Comparison of ENCODE assay signal across 17 mouse cellular contexts in the genomic region with DNA sequence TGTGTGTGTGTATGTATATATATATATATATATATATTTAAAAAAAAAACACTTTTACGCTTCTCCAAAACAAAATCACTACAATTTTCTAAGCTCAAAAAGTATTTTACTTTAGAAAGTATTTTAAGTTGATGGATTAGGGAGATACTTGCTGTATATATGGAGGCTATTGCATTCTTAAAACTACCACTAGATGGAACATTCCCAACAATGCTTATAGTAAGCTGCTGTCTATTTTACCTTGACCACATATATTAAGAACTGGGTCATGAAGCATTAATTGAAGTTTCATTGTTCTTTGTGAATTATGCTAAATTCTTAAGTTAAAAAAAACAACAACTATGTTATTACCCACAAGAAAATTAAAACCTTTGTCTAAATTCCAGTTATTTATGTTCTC. TPM values are rescaled to one million over a fixed set of nuclear protein-coding genes. Genes with fewer than 3 reads are reported as not detected.
DNase-seq lines count a peak whose midpoint lies in the region; ATAC-seq and TF ChIP-seq lines count a peak whose summit lies in the region.
"Had no signal": no experiment of that assay in that cellular context is flagged by ENCODE, and none has a peak within 500 bp of the region (broad histone marks: within the 10 kb centered on the region; RNA-seq: fewer than 3 reads in every experiment).

No protein-coding gene starts in this region.

- no peak overlapping the region for H3K4me3 ChIP-seq in heart, postnatal 0 days (ENCODE audit: low read depth, low read length)
- H3K4me3 ChIP-seq in liver, embryonic 14.5 days (ENCODE audit: insufficient read depth in 1 of 2, low read depth in 2 of 2, low read length in 2 of 2) = no peak overlapping the region
- no peak overlapping the region for H3K4me3 ChIP-seq in liver, embryonic 12.5 days
- H3K4me3 ChIP-seq in CH12.LX (replicated peaks in 1 of 3; ENCODE audit: low read depth in 2 of 3, low read length in 2 of 3, poor library complexity in 1 of 3) = no peak overlapping the region
- H3K4me3 ChIP-seq: embryonic facial prominence, embryonic 12.5 days; kidney, embryonic 15.5 days; limb, embryonic 13.5 days had no signal

- H3K9me3 ChIP-seq in heart, postnatal 0 days (replicated peaks; ENCODE audit: control insufficient read depth, low read length) = no peaks in the 10 kb centered on the region
- H3K9me3 ChIP-seq in liver, embryonic 14.5 days (ENCODE audit: control insufficient read depth, low read length) = no peaks in the 10 kb centered on the region
- no peaks in the 10 kb centered on the region for H3K9me3 ChIP-seq in liver, embryonic 12.5 days (replicated peaks)
- no peaks in the 10 kb centered on the region for H3K9me3 ChIP-seq in CH12.LX (replicated peaks; ENCODE audit: low read length)
- H3K9me3 ChIP-seq: embryonic facial prominence, embryonic 12.5 days; kidney, embryonic 15.5 days; limb, embryonic 13.5 days had no signal

- dilution Hi-C loops in CH12.LX (cut with MboI; ENCODE audit: extremely low pct_ligation_motif_present, extremely low pct_unique_long_range_greater_than_20kb, low sequenced_read_pairs) = no loop called here

- TF ChIP-seq POLR2A in CH12.LX (IDR thresholded peaks at IDR 0.05; ENCODE audit: low read depth, low read length) = no peak
- TF ChIP-seq POLR2A in brain, embryonic 14.5 days (IDR thresholded peaks at IDR 0.05; ENCODE audit: borderline replicate concordance, extremely low read depth, insufficient read depth, insufficient read length, poor library complexity, severe bottlenecking) = no peak

- intact Hi-C loops in heart, postnatal 36 days (cut with DNase I) = no loop called here

- no peak for TF ChIP-seq EP300 in heart, postnatal 0 days (IDR thresholded peaks at IDR 0.05; ENCODE audit: low read depth)
- TF ChIP-seq EP300 in liver, embryonic 14.5 days (IDR thresholded peaks at IDR 0.05; ENCODE audit: low read depth) = no peak
- no peak for TF ChIP-seq EP300 in CH12.LX (IDR thresholded peaks at IDR 0.05; ENCODE audit: low read length)

- DNase-seq in heart, postnatal 0 days (ENCODE audit: low spot score) = peak; percentile 25
- DNase-seq in heart, postnatal 36 days = no peak
- no peak for DNase-seq in liver, embryonic 14.5 days (ENCODE audit: low read depth in 3 of 3, low spot score in 3 of 3)
- no peak for DNase-seq in CH12.LX (ENCODE audit: extremely low read depth)
- peak; percentile 14 for DNase-seq in brain, embryonic 14.5 days (ENCODE audit: low read depth)
- DNase-seq in urinary bladder, postnatal 10 days (ENCODE audit: low spot score) = no peak
- no peak for DNase-seq in left cerebral cortex, adult 9 months (ENCODE audit: low spot score in 2 of 2)
- DNase-seq: adrenal gland, postnatal 25 days; cerebellum, adult 2 months; gastrocnemius, postnatal 14 days; lung, adult 2 months; thymus, postnatal 25 days had no signal

- TF ChIP-seq CTCF in heart, postnatal 0 days (IDR thresholded peaks at IDR 0.05; ENCODE audit: low read depth) = peak; percentile 31
- TF ChIP-seq CTCF in liver, embryonic 14.5 days (IDR thresholded peaks at IDR 0.05; ENCODE audit: low read depth) = peak; percentile 6; the same call in 1 of the 2 replicates
- peak in 1 of 2 experiments; percentile 44; a peak in 2 of 4 replicates for TF ChIP-seq CTCF in CH12.LX (conservative IDR thresholded peaks at IDR 0.05 in 1 of 2, IDR thresholded peaks at IDR 0.05 in 1 of 2; ENCODE audit: low read depth in 2 of 2, low read length in 2 of 2)
- TF ChIP-seq CTCF in brain, embryonic 14.5 days (IDR thresholded peaks at IDR 0.05; ENCODE audit: borderline replicate concordance, extremely low read depth, insufficient read depth, insufficient read length) = no peak

- H3K4me2 ChIP-seq in heart, postnatal 0 days (ENCODE audit: low read depth, low read length) = no peak overlapping the region
- H3K4me2 ChIP-seq in liver, embryonic 14.5 days (ENCODE audit: low read depth) = no peak overlapping the region
- H3K4me2 ChIP-seq in liver, embryonic 12.5 days = no peak overlapping the region
- no peak overlapping the region for H3K4me2 ChIP-seq in CH12.LX (ENCODE audit: insufficient read depth, low read depth, poor library complexity, severe bottlenecking)
- H3K4me2 ChIP-seq: embryonic facial prominence, embryonic 12.5 days; kidney, embryonic 15.5 days; limb, embryonic 13.5 days had no signal

- no peaks in the 10 kb centered on the region for H3K27me3 ChIP-seq in heart, postnatal 0 days (ENCODE audit: control insufficient read depth, insufficient read depth, low read length)
- H3K27me3 ChIP-seq in liver, embryonic 14.5 days (ENCODE audit: control insufficient read depth, insufficient read depth, low read length) = no peaks in the 10 kb centered on the region
- no peaks in the 10 kb centered on the region for H3K27me3 ChIP-seq in liver, embryonic 12.5 days (replicated peaks)
- H3K27me3 ChIP-seq in CH12.LX (replicated peaks) = no peaks in the 10 kb centered on the region
- H3K27me3 ChIP-seq: embryonic facial prominence, embryonic 12.5 days had no signal

- no peaks in the 10 kb centered on the region for H3K36me3 ChIP-seq in heart, postnatal 0 days (replicated peaks; ENCODE audit: control insufficient read depth, insufficient read depth, low read length)
- no peaks in the 10 kb centered on the region for H3K36me3 ChIP-seq in liver, embryonic 14.5 days (replicated peaks; ENCODE audit: control insufficient read depth, insufficient read depth, low read depth)
- peaks cover 4% of the 10 kb centered on the region for H3K36me3 ChIP-seq in liver, embryonic 12.5 days
- peaks cover under 1 to 19% of the 10 kb centered on the region in 2 experiments for H3K36me3 ChIP-seq in CH12.LX (replicated peaks in 1 of 2; ENCODE audit: control insufficient read depth in 1 of 2, insufficient read depth in 1 of 2, low read length in 1 of 2)
- H3K36me3 ChIP-seq: embryonic facial prominence, embryonic 12.5 days; kidney, embryonic 15.5 days had no signal

- no peaks in the 10 kb centered on the region for H3K79me2 ChIP-seq in CH12.LX (replicated peaks; ENCODE audit: control insufficient read depth, extremely low read depth, insufficient read depth, poor library complexity, severe bottlenecking)

- in situ Hi-C loops in CH12.LX (cut with MboI; ENCODE audit: low pct_ligation_motif_present, low pct_unique_long_range_greater_than_20kb, low sequenced_read_pairs) = no loop called here

- ATAC-seq in heart, postnatal 0 days (ENCODE audit: insufficient read depth, low read depth) = no peak
- no peak for ATAC-seq in liver, embryonic 14.5 days (ENCODE audit: insufficient read depth)
- no peak for ATAC-seq in liver, embryonic 12.5 days
- ATAC-seq: hindbrain, embryonic 16.5 days had no signal

- no peak overlapping the region for H3K27ac ChIP-seq in heart, postnatal 0 days (ENCODE audit: low read depth)
- no peak overlapping the region for H3K27ac ChIP-seq in liver, embryonic 14.5 days
- no peak overlapping the region for H3K27ac ChIP-seq in liver, embryonic 12.5 days
- no peak overlapping the region for H3K27ac ChIP-seq in CH12.LX (ENCODE audit: insufficient read depth, low read depth)
- H3K27ac ChIP-seq: embryonic facial prominence, embryonic 12.5 days; kidney, embryonic 15.5 days; limb, embryonic 13.5 days had no signal

- H3K4me1 ChIP-seq in heart, postnatal 0 days (ENCODE audit: control insufficient read depth, insufficient read depth) = no peaks in the 10 kb centered on the region
- H3K4me1 ChIP-seq in liver, embryonic 14.5 days (replicated peaks; ENCODE audit: control insufficient read depth in 2 of 2, insufficient read depth in 2 of 2, low read length in 1 of 2) = no peaks in the 10 kb centered on the region
- no peaks in the 10 kb centered on the region for H3K4me1 ChIP-seq in liver, embryonic 12.5 days
- peaks cover 0 to 9% of the 10 kb centered on the region in 2 experiments; a peak in 2 of 4 replicates for H3K4me1 ChIP-seq in CH12.LX (ENCODE audit: control insufficient read depth in 1 of 2, insufficient read depth in 2 of 2)
- H3K4me1 ChIP-seq: embryonic facial prominence, embryonic 12.5 days; kidney, embryonic 15.5 days; limb, embryonic 13.5 days had no signal

- WGBS in heart, postnatal 0 days = 81% methylated on average over 1 of the region's 1 CpGs
- WGBS in liver, embryonic 14.5 days (ENCODE audit: insufficient replicate concordance) = 75% methylated on average over 1 of the region's 1 CpGs
- 90% methylated on average over 1 of the region's 1 CpGs for WGBS in liver, embryonic 12.5 days (ENCODE audit: insufficient replicate concordance)

- no peak overlapping the region for H3K9ac ChIP-seq in heart, postnatal 0 days (replicated peaks; ENCODE audit: low read depth, low read length)
- H3K9ac ChIP-seq in liver, embryonic 14.5 days (replicated peaks) = no peak overlapping the region
- H3K9ac ChIP-seq in liver, embryonic 12.5 days = no peak overlapping the region
- H3K9ac ChIP-seq in CH12.LX (ENCODE audit: insufficient read depth, low read depth) = no peak overlapping the region
- H3K9ac ChIP-seq: embryonic facial prominence, embryonic 12.5 days; kidney, embryonic 15.5 days; limb, embryonic 13.5 days had no signal

- TF ChIP-seq RAD21 in CH12.LX (IDR thresholded peaks at IDR 0.05; ENCODE audit: low read depth, low read length) = peak; percentile 34

TF ChIP-seq in CH12.LX, 34 proteins besides CTCF, POLR2A, EP300 and RAD21:
- TF ChIP-seq SMC3 (IDR thresholded peaks at IDR 0.05; ENCODE audit: low read depth, low read length) (peak; percentile 56), NRF1 (IDR thresholded peaks at IDR 0.05; ENCODE audit: low read depth, low read length) (no peak)

RNA-seq across cellular contexts. Expression of a gene that starts 24.0 kb away (rescaled TPM):
- total RNA-seq in heart, postnatal 0 days (2014; rRNA removed; ENCODE audit: low replicate concordance) = 70.6 and 79.8 TPM in 2 replicates
- polyA plus RNA-seq in heart, postnatal 0 days (2015; fragmentation: Nextera tagmentation; extraction: Ambion mirVana) = 74.1 and 76.7 TPM in 2 replicates
- 1 to 10 TPM; 3.0 to 3.2 TPM for total RNA-seq in heart, postnatal 36 days (2021)
- polyA plus RNA-seq in liver, embryonic 14.5 days (2012; rRNA removed) = 9.1 and 12.4 TPM in 2 replicates
- 33.2 and 38.3 TPM in 2 replicates for polyA plus RNA-seq in liver, embryonic 14.5 days (2014; fragmentation: Nextera tagmentation; extraction: Ambion mirVana)
- polyA plus RNA-seq in liver, embryonic 12.5 days (2016; fragmentation: Nextera tagmentation; extraction: Ambion mirVana) = 48.4 and 48.5 TPM in 2 replicates
- 25.5 and 27.0 TPM in 2 replicates for total RNA-seq in CH12.LX (2012; rRNA removed)
- total RNA-seq in CH12.LX (2014; rRNA removed) = 84.0 and 84.4 TPM in 2 replicates
- polyA plus RNA-seq in CH12.LX (2012; ENCODE audit: insufficient read length, low read depth) = 47.7 and 49.3 TPM in 2 replicates
- polyA plus RNA-seq in brain, embryonic 14.5 days (2012; rRNA removed) = 15.3 and 16.6 TPM in 2 replicates

Comparison
In these comparisons a context has a peak if more than half of its experiments do, and no peak if none do; other contexts are left out.
1. DNase-seq: peak in heart, postnatal 0 days (single experiment) and brain, embryonic 14.5 days (single experiment); none in heart, postnatal 36 days (0 of 2), liver, embryonic 14.5 days (0 of 3), CH12.LX (single experiment), urinary bladder, postnatal 10 days (single experiment) and left cerebral cortex, adult 9 months (0 of 2).